Mouse (Mus musculus): ENCODE measurements around the gene Phox2a. TPM values are rescaled to one million over a fixed set of nuclear protein-coding genes. Genes with fewer than 3 reads are reported as not detected.

Phox2a gene
- polyA plus RNA-seq, 1 experiment from 2014 or later, result not detected

GRCm38 (mm10) chr7:101831437-101831836 is 13.3 kb downstream of the Phox2a start:
- Histone ChIP-seq H3K27me3 (peaks cover 18% of the 10 kb centered on the region), H3K4me2 (no peak overlapping the region), H3K27ac (replicated peaks) (no peak overlapping the region), H3K4me3 (replicated peaks) (no peak overlapping the region), H3K36me3 (replicated peaks) (peaks cover 28% of the 10 kb centered on the region), H3K4me1 (replicated peaks) (peaks cover 4% of the 10 kb centered on the region; the same call in 1 of the 2 replicates), H3K9ac (no peak overlapping the region), H3K9me3 (replicated peaks) (no peaks in the 10 kb centered on the region)
- 63% methylated on average over 8 of the region's 8 CpGs for WGBS (ENCODE audit: insufficient replicate concordance)
- no peak for ATAC-seq (ENCODE audit: insufficient read depth)

- no peak overlapping the region for H3K4me2 ChIP-seq
- no peak overlapping the region for H3K4me3 ChIP-seq (replicated peaks)
- WGBS (ENCODE audit: insufficient replicate concordance), result 76% methylated on average over 4 of the region's 4 CpGs
- H3K27ac ChIP-seq (replicated peaks), result no peak overlapping the region
- H3K27me3 ChIP-seq, result peaks cover 27% of the 10 kb centered on the region
- peaks cover 28% of the 10 kb centered on the region for H3K36me3 ChIP-seq (replicated peaks)
- no peak for ATAC-seq (ENCODE audit: insufficient read depth)
- no peaks in the 10 kb centered on the region for H3K9me3 ChIP-seq (replicated peaks)
- H3K4me1 ChIP-seq (replicated peaks), result peaks cover 12% of the 10 kb centered on the region; the same call in 1 of the 2 replicates
- H3K9ac ChIP-seq, result no peak overlapping the region
Observed at GRCm38 (mm10) chr7:101832372-101832771, 14.3 kb downstream of the Phox2a start.

- WGBS (ENCODE audit: insufficient replicate concordance), result 50% methylated on average over 5 of the region's 5 CpGs
- no peak for ATAC-seq (ENCODE audit: insufficient read depth)
- peaks cover 12% of the 10 kb centered on the region; the same call in 1 of the 2 replicates for H3K4me1 ChIP-seq (replicated peaks)
- no peak overlapping the region for H3K9ac ChIP-seq
- no peak overlapping the region for H3K4me3 ChIP-seq (replicated peaks)
- no peak overlapping the region for H3K27ac ChIP-seq (replicated peaks)
- no peaks in the 10 kb centered on the region for H3K9me3 ChIP-seq (replicated peaks)
- peaks cover 24% of the 10 kb centered on the region for H3K36me3 ChIP-seq (replicated peaks)
- H3K4me2 ChIP-seq, result no peak overlapping the region
- peaks cover 37% of the 10 kb centered on the region for H3K27me3 ChIP-seq
Observed at GRCm38 (mm10) chr7:101833352-101833751, 15.2 kb downstream of the Phox2a start.

- H3K27ac ChIP-seq (replicated peaks), result no peak overlapping the region
- no peaks in the 10 kb centered on the region for H3K9me3 ChIP-seq (replicated peaks)
- WGBS (ENCODE audit: insufficient replicate concordance), result 65% methylated on average over 3 of the region's 3 CpGs
- H3K9ac ChIP-seq, result no peak overlapping the region
- peaks cover 24% of the 10 kb centered on the region for H3K36me3 ChIP-seq (replicated peaks)
- no peak for ATAC-seq (ENCODE audit: insufficient read depth)
- H3K4me3 ChIP-seq (replicated peaks), result no peak overlapping the region
- H3K4me1 ChIP-seq (replicated peaks), result peaks cover 12% of the 10 kb centered on the region; the same call in 1 of the 2 replicates
- H3K27me3 ChIP-seq, result peaks cover 44% of the 10 kb centered on the region
- no peak overlapping the region for H3K4me2 ChIP-seq
Observed at GRCm38 (mm10) chr7:101833916-101834584, 15.9 kb downstream of the Phox2a start.

GRCm38 (mm10) chr7:101834903-101835302 is 16.8 kb downstream of the Phox2a start:
- no peaks in the 10 kb centered on the region for H3K9me3 ChIP-seq (replicated peaks)
- peaks cover 53% of the 10 kb centered on the region for H3K27me3 ChIP-seq
- ATAC-seq (ENCODE audit: insufficient read depth), result no peak
- no peak overlapping the region for H3K4me3 ChIP-seq (replicated peaks)
- H3K9ac ChIP-seq, result no peak overlapping the region
- 59% methylated on average over 3 of the region's 3 CpGs for whole genome bisulfite sequencing (ENCODE audit: insufficient replicate concordance)
- H3K4me2 ChIP-seq, result no peak overlapping the region
- H3K27ac ChIP-seq (replicated peaks), result no peak overlapping the region
- H3K4me1 ChIP-seq (replicated peaks), result peaks cover 12% of the 10 kb centered on the region; the same call in 1 of the 2 replicates
- H3K36me3 ChIP-seq (replicated peaks), result peaks cover 22% of the 10 kb centered on the region

GRCm38 (mm10) chr7:101835457-101836109 is 17.5 kb downstream of the Phox2a start:
- H3K4me3 ChIP-seq (replicated peaks), result no peak overlapping the region; the same call in 1 of the 2 replicates
- peak overlapping the region; percentile 74 for H3K4me2 ChIP-seq
- no peaks in the 10 kb centered on the region for H3K9me3 ChIP-seq (replicated peaks)
- H3K27ac ChIP-seq (replicated peaks), result no peak overlapping the region
- H3K4me1 ChIP-seq (replicated peaks), result peaks cover 12% of the 10 kb centered on the region; the same call in 1 of the 2 replicates
- WGBS (ENCODE audit: insufficient replicate concordance), result 39% methylated on average over 5 of the region's 5 CpGs
- H3K9ac ChIP-seq, result no peak overlapping the region
- peaks cover 15% of the 10 kb centered on the region; the same call in 1 of the 2 replicates for H3K36me3 ChIP-seq (replicated peaks)
- ATAC-seq (ENCODE audit: insufficient read depth), result no peak
- peaks cover 59% of the 10 kb centered on the region for H3K27me3 ChIP-seq

GRCm38 (mm10) chr7:101836271-101837153 is 18.4 kb downstream of the Phox2a start:
- Histone ChIP-seq H3K4me2 (peak overlapping the region; percentile 74), H3K9me3 (replicated peaks) (no peaks in the 10 kb centered on the region), H3K4me3 (replicated peaks) (peak overlapping the region; percentile 60), H3K4me1 (replicated peaks) (peaks cover 12% of the 10 kb centered on the region; the same call in 1 of the 2 replicates), H3K36me3 (replicated peaks) (peaks cover 6% of the 10 kb centered on the region; the same call in 1 of the 2 replicates), H3K27ac (replicated peaks) (peak overlapping the region; percentile 48; the same call in 1 of the 2 replicates), H3K9ac (peak overlapping the region; percentile 48), H3K27me3 (peaks cover 59% of the 10 kb centered on the region)
- 0 out of 2 replicates have a peak, but pooled peaks have one; percentile 43 for ATAC-seq (ENCODE audit: insufficient read depth)
- under 1% methylated on average over 55 of the region's 63 CpGs for WGBS (ENCODE audit: insufficient replicate concordance)

GRCm38 (mm10) chr7:101837154-101837605 is 19.1 kb downstream of the Phox2a start:
- no peaks in the 10 kb centered on the region for H3K9me3 ChIP-seq (replicated peaks)
- peaks cover 59% of the 10 kb centered on the region for H3K27me3 ChIP-seq
- peak overlapping the region; percentile 48 for H3K9ac ChIP-seq
- peak overlapping the region; percentile 74 for H3K4me2 ChIP-seq
- no peaks in the 10 kb centered on the region for H3K36me3 ChIP-seq (replicated peaks)
- peak overlapping the region; percentile 60 for H3K4me3 ChIP-seq (replicated peaks)
- WGBS (ENCODE audit: insufficient replicate concordance), result under 1% methylated on average over 20 of the region's 20 CpGs
- H3K4me1 ChIP-seq (replicated peaks), result peaks cover 12% of the 10 kb centered on the region; the same call in 1 of the 2 replicates
- H3K27ac ChIP-seq (replicated peaks), result peak overlapping the region; percentile 48
- ATAC-seq (ENCODE audit: insufficient read depth), result no peak

GRCm38 (mm10) chr7:101837606-101838471 is 19.7 kb downstream of the Phox2a start, which contains the start of gene Inppl1:
TSS of gene Inppl1 (minus strand) at chr7:101838229.
- H3K9ac ChIP-seq, result peak within 1 kb of the TSS; percentile 48
- H3K9me3 ChIP-seq (replicated peaks), result no peaks in the 10 kb centered on the region
- 2% methylated on average over 64 of the region's 64 CpGs for WGBS (ENCODE audit: insufficient replicate concordance)
- H3K27ac ChIP-seq (replicated peaks), result peak within 1 kb of the TSS; percentile 48
- peak within 1 kb of the TSS; percentile 60 for H3K4me3 ChIP-seq (replicated peaks)
- H3K27me3 ChIP-seq, result peaks cover 59% of the 10 kb centered on the region
- peak within 1 kb of the TSS; percentile 74 for H3K4me2 ChIP-seq
- no peaks in the 10 kb centered on the region for H3K36me3 ChIP-seq (replicated peaks)
- H3K4me1 ChIP-seq (replicated peaks), result peaks cover 12% of the 10 kb centered on the region; the same call in 1 of the 2 replicates
- ATAC-seq (ENCODE audit: insufficient read depth), result peak; percentile 58

- Histone ChIP-seq H3K4me2 (no peak overlapping the region), H3K9ac (no peak overlapping the region), H3K4me3 (replicated peaks) (no peak overlapping the region), H3K4me1 (replicated peaks) (no peaks in the 10 kb centered on the region), H3K36me3 (replicated peaks) (no peaks in the 10 kb centered on the region), H3K27ac (replicated peaks) (no peak overlapping the region), H3K9me3 (replicated peaks) (no peaks in the 10 kb centered on the region), H3K27me3 (peaks cover 13% of the 10 kb centered on the region)
- ATAC-seq (ENCODE audit: insufficient read depth), result no peak
- 58% methylated on average over 6 of the region's 6 CpGs for WGBS (ENCODE audit: insufficient replicate concordance)
Observed at GRCm38 (mm10) chr7:101844186-101844585, 26.1 kb downstream of the Phox2a start.

Data from liver, embryonic 15.5 days (tissue).